ENCODE assay signal across 8 mouse cellular contexts in genomic region chr15:102999183-102999831, GRCm38 (mm10). TPM values are rescaled to one million over a fixed set of nuclear protein-coding genes. Genes with fewer than 3 reads are reported as not detected.
DNase-seq lines count a peak whose midpoint lies in the region; ATAC-seq and TF ChIP-seq lines count a peak whose summit lies in the region.

No protein-coding gene starts in this region.

- H3K79me2 ChIP-seq in C2C12 (ENCODE audit: control insufficient read depth, insufficient read depth), result peaks cover 90% of the 10 kb centered on the region

- peak overlapping the region; percentile 49 for H3K9ac ChIP-seq in embryonic facial prominence, embryonic 14.5 days (ENCODE audit: low read depth, low read length)
- peak overlapping the region; percentile 62 for H3K9ac ChIP-seq in heart, embryonic 15.5 days
- peak overlapping the region; percentile 83 for H3K9ac ChIP-seq in kidney, postnatal 0 days (ENCODE audit: low read depth, low read length)
- H3K9ac ChIP-seq in stomach, embryonic 16.5 days (ENCODE audit: low read length), result peak overlapping the region; percentile 69

- no peak overlapping the region for H3K27ac ChIP-seq in embryonic facial prominence, embryonic 14.5 days (replicated peaks; ENCODE audit: low read depth, low read length)
- no peak overlapping the region for H3K27ac ChIP-seq in heart, embryonic 15.5 days
- peak overlapping the region; percentile 92 for H3K27ac ChIP-seq in kidney, postnatal 0 days
- peak overlapping the region; percentile 74 for H3K27ac ChIP-seq in stomach, embryonic 16.5 days (ENCODE audit: low read length)

- H3K27me3 ChIP-seq in C2C12 (ENCODE audit: control insufficient read depth, insufficient read depth, insufficient read length), result no peaks in the 10 kb centered on the region
- H3K27me3 ChIP-seq in embryonic facial prominence, embryonic 14.5 days (replicated peaks; ENCODE audit: control insufficient read depth, insufficient read depth, low read length), result peaks cover 100% of the 10 kb centered on the region
- H3K27me3 ChIP-seq in heart, embryonic 15.5 days, result peaks cover 99% of the 10 kb centered on the region
- H3K27me3 ChIP-seq in kidney, postnatal 0 days (ENCODE audit: insufficient read depth, low read length), result 0 out of 2 replicates have a peak, but pooled peaks cover 8% of the 10 kb centered on the region
- H3K27me3 ChIP-seq in stomach, embryonic 16.5 days (ENCODE audit: control insufficient read depth, insufficient read depth, low read length), result peaks cover 98% of the 10 kb centered on the region

- H3ac ChIP-seq in C2C12 (ENCODE audit: control insufficient read depth, insufficient read length, low read depth), result peak overlapping the region; percentile 53

- H3K79me3 ChIP-seq in C2C12 (ENCODE audit: low read depth), result peaks cover 30% of the 10 kb centered on the region

- H3K4me2 ChIP-seq in embryonic facial prominence, embryonic 14.5 days (ENCODE audit: low read depth, low read length), result peak overlapping the region; percentile 72
- peak overlapping the region; percentile 89 for H3K4me2 ChIP-seq in heart, embryonic 15.5 days
- H3K4me2 ChIP-seq in kidney, postnatal 0 days (ENCODE audit: low read length), result peak overlapping the region; percentile 80
- peak overlapping the region; percentile 70 for H3K4me2 ChIP-seq in stomach, embryonic 16.5 days (ENCODE audit: low read depth, low read length)

- H3K36me3 ChIP-seq in C2C12 (ENCODE audit: control insufficient read depth, insufficient read depth), result no peaks in the 10 kb centered on the region
- H3K36me3 ChIP-seq in embryonic facial prominence, embryonic 14.5 days (ENCODE audit: control insufficient read depth, insufficient read depth, low read length), result no peaks in the 10 kb centered on the region
- no peaks in the 10 kb centered on the region for H3K36me3 ChIP-seq in heart, embryonic 15.5 days
- H3K36me3 ChIP-seq in kidney, postnatal 0 days (ENCODE audit: insufficient read depth, low read length), result no peaks in the 10 kb centered on the region
- H3K36me3 ChIP-seq in stomach, embryonic 16.5 days (ENCODE audit: control insufficient read depth, insufficient read depth, low read length), result no peaks in the 10 kb centered on the region

- peaks cover 15% of the 10 kb centered on the region; the same call in 1 of the 2 replicates for H3K4me1 ChIP-seq in embryonic facial prominence, embryonic 14.5 days (ENCODE audit: control insufficient read depth, insufficient read depth, low read length)
- peaks cover 30% of the 10 kb centered on the region for H3K4me1 ChIP-seq in heart, embryonic 15.5 days (replicated peaks)
- H3K4me1 ChIP-seq in kidney, postnatal 0 days (replicated peaks; ENCODE audit: insufficient read depth, low read length), result peaks cover 30% of the 10 kb centered on the region
- H3K4me1 ChIP-seq in stomach, embryonic 16.5 days (ENCODE audit: control insufficient read depth, insufficient read depth, low read length), result peaks cover 17% of the 10 kb centered on the region

- peak overlapping the region; percentile 54 for H3K4me3 ChIP-seq in C2C12 (ENCODE audit: insufficient read depth, poor library complexity, severe bottlenecking)
- peak overlapping the region; percentile 44 for H3K4me3 ChIP-seq in embryonic facial prominence, embryonic 14.5 days (ENCODE audit: low read depth, low read length)
- H3K4me3 ChIP-seq in heart, embryonic 15.5 days, result peak overlapping the region; percentile 56
- H3K4me3 ChIP-seq in kidney, postnatal 0 days (replicated peaks; ENCODE audit: low read depth, low read length), result peak overlapping the region; percentile 45
- H3K4me3 ChIP-seq in stomach, embryonic 16.5 days (replicated peaks; ENCODE audit: low read length), result peak overlapping the region; percentile 49

- DNase-seq in NIH3T3 (ENCODE audit: low read depth), result peak; percentile 96
- DNase-seq in embryonic facial prominence, embryonic 14.5 days (ENCODE audit: low spot score), result peak; percentile 64
- DNase-seq in kidney, postnatal 0 days (ENCODE audit: low spot score), result peak; percentile 96
- no peak for DNase-seq in adipocyte (ENCODE audit: low spot score)

- no peak for TF ChIP-seq CTCF in C2C12 (IDR thresholded peaks at IDR 0.05; ENCODE audit: control insufficient read depth, insufficient read depth, insufficient read length)
- no peak for TF ChIP-seq CTCF in kidney, postnatal 0 days (IDR thresholded peaks at IDR 0.05; ENCODE audit: low read depth)

- ATAC-seq in embryonic facial prominence, embryonic 14.5 days (ENCODE audit: low read depth), result peak; percentile 81
- peak; percentile 84 for ATAC-seq in heart, embryonic 15.5 days (replicated peaks; ENCODE audit: insufficient number of reproducible peaks, insufficient read depth, low FRiP score, low read depth)
- peak; percentile 81 for ATAC-seq in kidney, postnatal 0 days (replicated peaks; ENCODE audit: low FRiP score, low read depth)
- ATAC-seq in megakaryocyte, adult 5-6 weeks (ENCODE audit: poor library complexity, severe bottlenecking), result 0 out of 2 replicates have a peak, but pooled peaks have one; percentile 33
- ATAC-seq in stomach, embryonic 16.5 days (ENCODE audit: insufficient read depth, low FRiP score), result peak; percentile 83; the same call in 1 of the 2 replicates

- WGBS in embryonic facial prominence, embryonic 14.5 days, result under 1% methylated on average over 23 of the region's 33 CpGs
- WGBS in heart, embryonic 15.5 days, result 1% methylated on average over 32 of the region's 33 CpGs
- WGBS in kidney, postnatal 0 days, result under 1% methylated on average over 33 of the region's 33 CpGs
- WGBS in stomach, embryonic 16.5 days, result 2% methylated on average over 32 of the region's 33 CpGs

- H3K9me3 ChIP-seq in embryonic facial prominence, embryonic 14.5 days (ENCODE audit: control insufficient read depth, low read length), result no peaks in the 10 kb centered on the region
- H3K9me3 ChIP-seq in heart, embryonic 15.5 days (replicated peaks), result no peaks in the 10 kb centered on the region
- H3K9me3 ChIP-seq in kidney, postnatal 0 days (replicated peaks; ENCODE audit: low read length), result no peaks in the 10 kb centered on the region
- H3K9me3 ChIP-seq in stomach, embryonic 16.5 days (replicated peaks; ENCODE audit: control insufficient read depth, low read length), result no peaks in the 10 kb centered on the region

TF ChIP-seq in C2C12, 6 proteins besides CTCF, POLR2A, EP300 and RAD21:
- TF ChIP-seq FOSL1 (IDR thresholded peaks at IDR 0.05; ENCODE audit: insufficient read depth, low read length, poor library complexity, severe bottlenecking), result no peak
- TF ChIP-seq MAX (IDR thresholded peaks at IDR 0.05), result peak; percentile 17
- no peak for TF ChIP-seq CEBPB (IDR thresholded peaks at IDR 0.05; ENCODE audit: low read depth)

RNA-seq across cellular contexts. Expression of gene Hoxc6, which starts 1.2 kb away (rescaled TPM):
- polyA plus RNA-seq in C2C12 (2012; fragmentation: generic; extraction: Trizol), result 10.6 TPM
- polyA plus RNA-seq in embryonic facial prominence, embryonic 14.5 days (2014; fragmentation: Nextera tagmentation; extraction: Ambion mirVana), result 0.25 and 0.93 TPM in 2 replicates
- polyA plus RNA-seq in heart, embryonic 15.5 days (2015; fragmentation: Nextera tagmentation; extraction: Ambion mirVana), result 0.43 and 0.57 TPM in 2 replicates
- 7.8 and 9.3 TPM in 2 replicates for polyA plus RNA-seq in kidney, postnatal 0 days (2015; fragmentation: Nextera tagmentation; extraction: Ambion mirVana)
- not detected in 2 replicates for total RNA-seq in megakaryocyte, adult 5-6 weeks (2015)
- not detected in 2 replicates for total RNA-seq in megakaryocyte, adult 5-6 weeks (2017)
- 3.3 and 3.8 TPM in 2 replicates for polyA plus RNA-seq in stomach, embryonic 16.5 days (2015; fragmentation: Nextera tagmentation; extraction: Ambion mirVana)

RNA-seq across cellular contexts. Expression of gene Hoxc8, which starts 8.9 kb away (rescaled TPM):
- 1.1 TPM for polyA plus RNA-seq in C2C12 (2012; fragmentation: generic; extraction: Trizol)
- 0.14 TPM in 1 of 2 replicates, not detected in the other for polyA plus RNA-seq in embryonic facial prominence, embryonic 14.5 days (2014; fragmentation: Nextera tagmentation; extraction: Ambion mirVana)
- 0.16 TPM in 1 of 2 replicates, not detected in the other for polyA plus RNA-seq in heart, embryonic 15.5 days (2015; fragmentation: Nextera tagmentation; extraction: Ambion mirVana)
- polyA plus RNA-seq in kidney, postnatal 0 days (2015; fragmentation: Nextera tagmentation; extraction: Ambion mirVana), result 5.8 TPM in 2 replicates
- not detected in 2 replicates for total RNA-seq in megakaryocyte, adult 5-6 weeks (2015)
- not detected in 2 replicates for total RNA-seq in megakaryocyte, adult 5-6 weeks (2017)
- polyA plus RNA-seq in stomach, embryonic 16.5 days (2015; fragmentation: Nextera tagmentation; extraction: Ambion mirVana), result 2.0 and 2.5 TPM in 2 replicates

RNA-seq across cellular contexts. Expression of gene Hoxc4, which starts 19.4 kb away (rescaled TPM):
- 3.4 TPM for polyA plus RNA-seq in C2C12 (2012; fragmentation: generic; extraction: Trizol)
- 2.5 and 4.0 TPM in 2 replicates for polyA plus RNA-seq in embryonic facial prominence, embryonic 14.5 days (2014; fragmentation: Nextera tagmentation; extraction: Ambion mirVana)
- 0.52 and 1.7 TPM in 2 replicates for polyA plus RNA-seq in heart, embryonic 15.5 days (2015; fragmentation: Nextera tagmentation; extraction: Ambion mirVana)
- 5.9 and 7.0 TPM in 2 replicates for polyA plus RNA-seq in kidney, postnatal 0 days (2015; fragmentation: Nextera tagmentation; extraction: Ambion mirVana)
- total RNA-seq in megakaryocyte, adult 5-6 weeks (2015), result not detected in 2 replicates
- not detected in 2 replicates for total RNA-seq in megakaryocyte, adult 5-6 weeks (2017)
- polyA plus RNA-seq in stomach, embryonic 16.5 days (2015; fragmentation: Nextera tagmentation; extraction: Ambion mirVana), result 19.0 and 20.0 TPM in 2 replicates

RNA-seq across cellular contexts. Expression of gene Hoxc9, which starts 23.1 kb away (rescaled TPM):
- polyA plus RNA-seq in C2C12 (2012; fragmentation: generic; extraction: Trizol), result 9.4 TPM
- polyA plus RNA-seq in embryonic facial prominence, embryonic 14.5 days (2014; fragmentation: Nextera tagmentation; extraction: Ambion mirVana), result not detected in 2 replicates
- 0.19 TPM in 1 of 2 replicates, not detected in the other for polyA plus RNA-seq in heart, embryonic 15.5 days (2015; fragmentation: Nextera tagmentation; extraction: Ambion mirVana)
- polyA plus RNA-seq in kidney, postnatal 0 days (2015; fragmentation: Nextera tagmentation; extraction: Ambion mirVana), result 11.0 and 12.4 TPM in 2 replicates
- not detected in 2 replicates for total RNA-seq in megakaryocyte, adult 5-6 weeks (2015)
- not detected in 2 replicates for total RNA-seq in megakaryocyte, adult 5-6 weeks (2017)
- polyA plus RNA-seq in stomach, embryonic 16.5 days (2015; fragmentation: Nextera tagmentation; extraction: Ambion mirVana), result not detected in 2 replicates

RNA-seq across cellular contexts. Expression of gene Hoxc5, which starts 32.1 kb away (rescaled TPM):
- polyA plus RNA-seq in C2C12 (2012; fragmentation: generic; extraction: Trizol), result 1.6 TPM
- 0.96 and 2.8 TPM in 2 replicates for polyA plus RNA-seq in embryonic facial prominence, embryonic 14.5 days (2014; fragmentation: Nextera tagmentation; extraction: Ambion mirVana)
- polyA plus RNA-seq in heart, embryonic 15.5 days (2015; fragmentation: Nextera tagmentation; extraction: Ambion mirVana), result 0.42 and 0.80 TPM in 2 replicates
- 2.7 and 3.9 TPM in 2 replicates for polyA plus RNA-seq in kidney, postnatal 0 days (2015; fragmentation: Nextera tagmentation; extraction: Ambion mirVana)
- total RNA-seq in megakaryocyte, adult 5-6 weeks (2015), result not detected in 2 replicates
- not detected in 2 replicates for total RNA-seq in megakaryocyte, adult 5-6 weeks (2017)
- polyA plus RNA-seq in stomach, embryonic 16.5 days (2015; fragmentation: Nextera tagmentation; extraction: Ambion mirVana), result 17.5 and 19.4 TPM in 2 replicates

Comparison
In these comparisons a context has a peak if more than half of its experiments do, and no peak if none do; other contexts are left out.
1. ATAC-seq: peak in every context shown above with its lines; median percentile 84 in heart, embryonic 15.5 days; 83 in stomach, embryonic 16.5 days; 81 in embryonic facial prominence, embryonic 14.5 days; 81 in kidney, postnatal 0 days; 33 in megakaryocyte, adult 5-6 weeks.
2. H3K27ac ChIP-seq: peak in kidney, postnatal 0 days (single experiment) and stomach, embryonic 16.5 days (single experiment); none in embryonic facial prominence, embryonic 14.5 days (single experiment) and heart, embryonic 15.5 days (single experiment).
3. Peak in every context shown above with its lines, with median percentiles within 50 percentile points of each other: H3K4me3 ChIP-seq, H3K4me2 ChIP-seq and H3K9ac ChIP-seq.